Mouse (Mus musculus): ENCODE measurements around the gene Dgkh.

- TF ChIP-seq ZNF384 (IDR thresholded peaks at IDR 0.05; ENCODE audit: low read depth, low read length) (no peak), HCFC1 (IDR thresholded peaks at IDR 0.05; ENCODE audit: borderline replicate concordance, insufficient read depth, low read length) (no peak), MAFK (IDR thresholded peaks at IDR 0.05; ENCODE audit: insufficient read depth, low read depth, low read length) (no peak), ZC3H11A (IDR thresholded peaks at IDR 0.05; ENCODE audit: borderline replicate concordance, low read depth, low read length) (no peak), CHD2 (IDR thresholded peaks at IDR 0.05; ENCODE audit: low read depth, low read length) (no peak)
Observed at GRCm38 (mm10) chr14:78528461-78529425, 203.8 kb downstream of the Dgkh start.

Data from ES-E14 (cell line).